Mouse (Mus musculus): ENCODE measurements at regions not wholly inside any gene's neighbourhood (a gene's known extent, or its start where the extent isn't known, plus 50 kb on each side); places are given as distances from the start of the nearest gene placed in this dataset.

DNA sequence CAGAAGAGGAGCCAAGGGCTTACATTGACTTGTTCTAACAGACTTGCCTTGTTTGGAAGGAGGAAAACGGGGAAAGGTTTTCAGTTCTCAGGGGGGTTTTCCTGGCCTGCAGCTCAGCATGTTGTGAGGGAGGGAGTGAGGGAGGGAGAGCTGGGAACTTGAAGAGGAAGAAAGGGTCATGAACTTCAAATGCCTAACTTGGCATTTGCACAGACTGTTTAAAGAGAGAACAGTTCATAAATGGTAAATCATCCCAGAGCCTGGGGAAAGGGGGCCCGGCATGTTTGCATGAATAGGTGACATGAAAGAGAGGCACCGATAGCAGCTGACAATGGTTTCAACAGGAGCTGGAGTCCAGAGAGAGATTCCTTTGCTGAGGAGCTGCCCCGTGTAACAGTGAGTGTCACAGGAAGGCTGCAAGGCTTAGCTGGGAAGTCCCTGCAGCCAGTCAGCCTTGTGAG, 51.3 kb upstream of the Cxcr4 start:
- WGBS, result 12% methylated on average over 4 of the region's 4 CpGs
- H3K4me3 ChIP-seq, result no peak overlapping the region
- 0 out of 2 replicates have a peak, but pooled peaks cover 5% of the 10 kb centered on the region for H3K27me3 ChIP-seq (replicated peaks)
- H3K36me3 ChIP-seq, result no peaks in the 10 kb centered on the region
- peak overlapping the region; percentile 23; the same call in 1 of the 2 replicates for H3K4me2 ChIP-seq
- peak overlapping the region; percentile 33; the same call in 1 of the 2 replicates for H3K27ac ChIP-seq (ENCODE audit: poor library complexity, severe bottlenecking)
- peaks cover 27% of the 10 kb centered on the region for H3K4me1 ChIP-seq (replicated peaks)
- H3K9me3 ChIP-seq (replicated peaks), result no peaks in the 10 kb centered on the region
- ATAC-seq (ENCODE audit: insufficient number of reproducible peaks, low FRiP score), result no peak
- H3K9ac ChIP-seq, result peak overlapping the region; percentile 14; the same call in 1 of the 2 replicates

DNA sequence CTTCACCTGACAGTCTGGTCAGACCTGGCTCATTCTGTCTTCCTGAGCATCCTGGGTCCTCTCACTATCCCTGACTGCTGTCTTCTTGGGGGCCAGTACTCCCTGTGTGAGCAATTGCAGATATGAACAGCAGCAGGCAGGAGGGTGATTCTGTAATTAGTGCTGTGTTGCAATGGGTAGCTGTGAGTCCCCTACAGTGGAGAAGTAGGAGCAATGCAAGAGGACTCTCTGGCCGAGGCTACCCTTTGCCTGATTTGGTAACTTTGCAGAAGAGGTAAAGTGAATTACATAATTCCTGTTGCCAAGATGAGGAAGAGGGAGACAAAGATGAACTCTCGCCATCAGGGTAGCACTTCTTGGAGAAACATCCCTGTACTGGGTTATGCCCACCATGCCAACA, 50.1 kb upstream of the Cxcr4 start:
- Histone ChIP-seq H3K9me3 (replicated peaks) (no peaks in the 10 kb centered on the region), H3K4me3 (no peak overlapping the region), H3K27me3 (replicated peaks) (0 out of 2 replicates have a peak, but pooled peaks cover 5% of the 10 kb centered on the region), H3K4me2 (no peak overlapping the region), H3K9ac (no peak overlapping the region), H3K4me1 (replicated peaks) (peaks cover 27% of the 10 kb centered on the region), H3K36me3 (no peaks in the 10 kb centered on the region), H3K27ac (ENCODE audit: poor library complexity, severe bottlenecking) (no peak overlapping the region)
- 80% methylated on average over 2 of the region's 2 CpGs for WGBS
- ATAC-seq (ENCODE audit: insufficient number of reproducible peaks, low FRiP score), result no peak
